ENCODE assay signal across 7 mouse cellular contexts in the genomic region with DNA sequence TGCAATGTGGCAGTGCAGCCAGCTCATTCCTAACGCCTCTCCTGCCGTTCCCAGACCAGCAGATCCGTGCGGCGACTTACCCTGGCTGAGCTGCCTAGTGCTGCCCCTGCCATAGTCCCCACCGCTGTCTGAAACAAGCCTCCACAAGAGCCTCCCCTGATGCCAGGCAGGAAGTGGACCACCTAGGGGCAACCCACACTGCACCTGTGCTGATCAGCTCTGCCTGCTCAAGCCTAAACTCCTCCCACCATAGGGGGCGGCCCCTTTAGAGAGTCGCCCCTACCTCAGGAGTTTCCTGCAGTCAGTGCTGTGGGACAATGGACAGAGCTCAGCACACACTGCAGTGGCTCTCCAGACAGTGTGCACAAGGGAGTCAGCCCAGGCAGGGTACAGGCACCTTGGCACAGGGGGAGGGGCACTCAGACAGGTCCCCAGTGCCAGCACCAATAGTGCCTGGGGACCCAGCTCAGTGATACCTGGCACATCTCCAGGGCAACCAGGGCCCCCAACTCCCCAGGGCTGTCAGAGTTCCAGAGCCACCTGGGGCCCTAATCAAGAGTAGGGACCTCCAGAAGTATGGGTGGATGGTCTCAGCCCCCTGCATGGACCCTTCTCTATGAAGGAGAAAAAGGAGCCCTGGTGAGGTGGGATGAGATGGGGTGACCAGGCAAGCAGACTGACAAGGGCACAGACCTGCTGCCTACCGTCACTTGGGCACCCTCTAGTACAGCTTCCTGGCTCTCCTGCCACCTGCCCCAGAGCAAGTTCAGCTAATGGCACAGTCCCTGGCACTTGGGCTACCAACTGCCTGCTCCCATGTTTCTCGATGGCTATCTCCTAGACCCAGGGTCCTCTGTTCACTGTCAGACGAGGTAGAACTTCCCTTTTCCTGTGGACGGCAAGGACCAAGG. TPM values are rescaled to one million over a fixed set of nuclear protein-coding genes. Genes with fewer than 3 reads are reported as not detected.
DNase-seq lines count a peak whose midpoint lies in the region; ATAC-seq lines count a peak whose summit lies in the region.

No protein-coding gene starts in this region.

- H3K4me3 ChIP-seq in embryonic facial prominence, embryonic 11.5 days (ENCODE audit: low read depth, low read length), result no peak overlapping the region
- H3K4me3 ChIP-seq in hindbrain, embryonic 15.5 days, result no peak overlapping the region
- H3K4me3 ChIP-seq in neural tube, embryonic 15.5 days (replicated peaks), result no peak overlapping the region

- H3K4me1 ChIP-seq in embryonic facial prominence, embryonic 11.5 days (ENCODE audit: control insufficient read depth, insufficient read depth, low read length), result peaks cover 6% of the 10 kb centered on the region
- H3K4me1 ChIP-seq in hindbrain, embryonic 15.5 days (replicated peaks), result peaks cover 41% of the 10 kb centered on the region
- H3K4me1 ChIP-seq in neural tube, embryonic 15.5 days, result peaks cover 46% of the 10 kb centered on the region

- no peaks in the 10 kb centered on the region for H3K9me3 ChIP-seq in embryonic facial prominence, embryonic 11.5 days (replicated peaks; ENCODE audit: control insufficient read depth, low read length)
- no peaks in the 10 kb centered on the region for H3K9me3 ChIP-seq in hindbrain, embryonic 15.5 days
- no peaks in the 10 kb centered on the region for H3K9me3 ChIP-seq in neural tube, embryonic 15.5 days (replicated peaks)

- DNase-seq in layer of hippocampus, adult 11-12 months (ENCODE audit: low spot score), result peak; percentile 20
- no peak for DNase-seq in layer of hippocampus, postnatal 14 days (ENCODE audit: low spot score in 2 of 2)
- DNase-seq in embryonic facial prominence, embryonic 11.5 days (ENCODE audit: low spot score), result no peak
- DNase-seq in ovary, postnatal 36 days (ENCODE audit: low spot score), result no peak

- 0 out of 2 replicates have a peak, but pooled peaks have one; percentile 11 for ATAC-seq in embryonic facial prominence, embryonic 11.5 days (replicated peaks; ENCODE audit: insufficient number of reproducible peaks, low FRiP score, low TSS enrichment, low read depth)
- no peak for ATAC-seq in hindbrain, embryonic 15.5 days (ENCODE audit: low FRiP score, low read depth)
- ATAC-seq in neural tube, embryonic 15.5 days (ENCODE audit: low FRiP score), result no peak
- no peak for ATAC-seq in megakaryocyte, adult 5-6 weeks (ENCODE audit: poor library complexity, severe bottlenecking)

- peaks cover 2% of the 10 kb centered on the region; the same call in 1 of the 2 replicates for H3K36me3 ChIP-seq in embryonic facial prominence, embryonic 11.5 days (replicated peaks; ENCODE audit: control insufficient read depth, insufficient read depth, low read depth, low read length)
- H3K36me3 ChIP-seq in hindbrain, embryonic 15.5 days, result peaks cover 8% of the 10 kb centered on the region
- peaks cover 28% of the 10 kb centered on the region for H3K36me3 ChIP-seq in neural tube, embryonic 15.5 days

- H3K9ac ChIP-seq in embryonic facial prominence, embryonic 11.5 days (replicated peaks; ENCODE audit: low read length), result no peak overlapping the region
- H3K9ac ChIP-seq in hindbrain, embryonic 15.5 days, result no peak overlapping the region
- H3K9ac ChIP-seq in neural tube, embryonic 15.5 days (replicated peaks), result no peak overlapping the region

- no peak overlapping the region; the same call in 1 of the 2 replicates for H3K4me2 ChIP-seq in embryonic facial prominence, embryonic 11.5 days (ENCODE audit: low read depth, low read length)
- H3K4me2 ChIP-seq in hindbrain, embryonic 15.5 days, result 0 out of 2 replicates have a peak overlapping the region, but pooled peaks have one; percentile 4
- peak overlapping the region; percentile 23; the same call in 1 of the 2 replicates for H3K4me2 ChIP-seq in neural tube, embryonic 15.5 days

- H3K27ac ChIP-seq in embryonic facial prominence, embryonic 11.5 days (replicated peaks; ENCODE audit: low read depth, low read length), result no peak overlapping the region
- no peak overlapping the region for H3K27ac ChIP-seq in hindbrain, embryonic 15.5 days (replicated peaks)
- peak overlapping the region; percentile 18; the same call in 1 of the 2 replicates for H3K27ac ChIP-seq in neural tube, embryonic 15.5 days (replicated peaks)

- WGBS in embryonic facial prominence, embryonic 11.5 days, result 79% methylated on average over 12 of the region's 12 CpGs
- 77% methylated on average over 12 of the region's 12 CpGs for WGBS in hindbrain, embryonic 15.5 days
- 78% methylated on average over 12 of the region's 12 CpGs for WGBS in neural tube, embryonic 15.5 days

- H3K27me3 ChIP-seq in embryonic facial prominence, embryonic 11.5 days (ENCODE audit: control insufficient read depth, insufficient read depth, low read length), result no peaks in the 10 kb centered on the region
- no peaks in the 10 kb centered on the region for H3K27me3 ChIP-seq in hindbrain, embryonic 15.5 days
- H3K27me3 ChIP-seq in neural tube, embryonic 15.5 days (replicated peaks), result no peaks in the 10 kb centered on the region

RNA-seq across cellular contexts. Expression of gene Abhd17a, which starts 5.2 kb away (rescaled TPM):
- total RNA-seq in layer of hippocampus, postnatal 14 days (2021), result 100 to 1,000 TPM; 189 to 197 TPM
- 94.8 and 111 TPM in 2 replicates for polyA plus RNA-seq in embryonic facial prominence, embryonic 11.5 days (2014; fragmentation: Nextera tagmentation; extraction: Ambion mirVana)
- polyA plus RNA-seq in hindbrain, embryonic 15.5 days (2015; fragmentation: Nextera tagmentation; extraction: Ambion mirVana), result 134 and 159 TPM in 2 replicates
- polyA plus RNA-seq in neural tube, embryonic 15.5 days (2015; fragmentation: Nextera tagmentation; extraction: Ambion mirVana), result 148 and 152 TPM in 2 replicates
- total RNA-seq in megakaryocyte, adult 5-6 weeks (2015), result 64.8 and 82.1 TPM in 2 replicates
- 21.7 and 31.6 TPM in 2 replicates for total RNA-seq in megakaryocyte, adult 5-6 weeks (2017)

RNA-seq across cellular contexts. Expression of gene Klf16, which starts 7.8 kb away (rescaled TPM):
- 10 to 100 TPM; 40.1 to 44.3 TPM for total RNA-seq in layer of hippocampus, postnatal 14 days (2021)
- polyA plus RNA-seq in embryonic facial prominence, embryonic 11.5 days (2014; fragmentation: Nextera tagmentation; extraction: Ambion mirVana), result 4.5 and 5.5 TPM in 2 replicates
- 6.3 and 6.7 TPM in 2 replicates for polyA plus RNA-seq in hindbrain, embryonic 15.5 days (2015; fragmentation: Nextera tagmentation; extraction: Ambion mirVana)
- 6.5 TPM in 2 replicates for polyA plus RNA-seq in neural tube, embryonic 15.5 days (2015; fragmentation: Nextera tagmentation; extraction: Ambion mirVana)
- total RNA-seq in megakaryocyte, adult 5-6 weeks (2015), result 2.6 and 3.3 TPM in 2 replicates
- 3.9 and 5.3 TPM in 2 replicates for total RNA-seq in megakaryocyte, adult 5-6 weeks (2017)

RNA-seq across cellular contexts. Expression of gene Scamp4, which starts 17.8 kb away (rescaled TPM):
- 10 to 100 TPM; 38.5 to 40.7 TPM for total RNA-seq in layer of hippocampus, postnatal 14 days (2021)
- polyA plus RNA-seq in embryonic facial prominence, embryonic 11.5 days (2014; fragmentation: Nextera tagmentation; extraction: Ambion mirVana), result 62.4 and 64.9 TPM in 2 replicates
- polyA plus RNA-seq in hindbrain, embryonic 15.5 days (2015; fragmentation: Nextera tagmentation; extraction: Ambion mirVana), result 64.2 and 71.6 TPM in 2 replicates
- polyA plus RNA-seq in neural tube, embryonic 15.5 days (2015; fragmentation: Nextera tagmentation; extraction: Ambion mirVana), result 68.2 and 79.8 TPM in 2 replicates
- 16.9 and 22.3 TPM in 2 replicates for total RNA-seq in megakaryocyte, adult 5-6 weeks (2015)
- total RNA-seq in megakaryocyte, adult 5-6 weeks (2017), result 4.8 and 11.4 TPM in 2 replicates

RNA-seq across cellular contexts. Expression of gene Adat3, which starts 17.8 kb away (rescaled TPM):
- 1 to 10 TPM; 2.3 to 2.8 TPM for total RNA-seq in layer of hippocampus, postnatal 14 days (2021)
- 5.7 and 5.8 TPM in 2 replicates for polyA plus RNA-seq in embryonic facial prominence, embryonic 11.5 days (2014; fragmentation: Nextera tagmentation; extraction: Ambion mirVana)
- 4.8 and 5.4 TPM in 2 replicates for polyA plus RNA-seq in hindbrain, embryonic 15.5 days (2015; fragmentation: Nextera tagmentation; extraction: Ambion mirVana)
- 5.0 and 7.0 TPM in 2 replicates for polyA plus RNA-seq in neural tube, embryonic 15.5 days (2015; fragmentation: Nextera tagmentation; extraction: Ambion mirVana)
- total RNA-seq in megakaryocyte, adult 5-6 weeks (2015), result 0.91 and 1.1 TPM in 2 replicates
- total RNA-seq in megakaryocyte, adult 5-6 weeks (2017), result 3.8 TPM in 1 of 2 replicates, not detected in the other

RNA-seq across cellular contexts. Expression of gene Gm49322, which starts 20.9 kb away (rescaled TPM):
- 1 to 10 TPM; 2.5 to 2.8 TPM for total RNA-seq in layer of hippocampus, postnatal 14 days (2021)
- polyA plus RNA-seq in embryonic facial prominence, embryonic 11.5 days (2014; fragmentation: Nextera tagmentation; extraction: Ambion mirVana), result 1.4 and 1.5 TPM in 2 replicates
- 3.4 and 4.1 TPM in 2 replicates for polyA plus RNA-seq in hindbrain, embryonic 15.5 days (2015; fragmentation: Nextera tagmentation; extraction: Ambion mirVana)
- 3.0 and 3.2 TPM in 2 replicates for polyA plus RNA-seq in neural tube, embryonic 15.5 days (2015; fragmentation: Nextera tagmentation; extraction: Ambion mirVana)
- 0.54 TPM in 1 of 2 replicates, not detected in the other for total RNA-seq in megakaryocyte, adult 5-6 weeks (2015)
- total RNA-seq in megakaryocyte, adult 5-6 weeks (2017), result 0.15 and 0.89 TPM in 2 replicates
